Mouse (Mus musculus) cerebellum, postnatal 10 days (tissue): ENCODE data around the gene Sptb.
A peak's percentile ranks its signal among the peaks of the same experiment; 100 is the strongest.

Experiments used
- DNase-seq, 2 experiments: peaks; one replicate each; pipeline ENCODE4 v3.0.0; 2021; ENCODE audit warnings: mixed read lengths in 2 of 2

Gene Sptb

DNA sequence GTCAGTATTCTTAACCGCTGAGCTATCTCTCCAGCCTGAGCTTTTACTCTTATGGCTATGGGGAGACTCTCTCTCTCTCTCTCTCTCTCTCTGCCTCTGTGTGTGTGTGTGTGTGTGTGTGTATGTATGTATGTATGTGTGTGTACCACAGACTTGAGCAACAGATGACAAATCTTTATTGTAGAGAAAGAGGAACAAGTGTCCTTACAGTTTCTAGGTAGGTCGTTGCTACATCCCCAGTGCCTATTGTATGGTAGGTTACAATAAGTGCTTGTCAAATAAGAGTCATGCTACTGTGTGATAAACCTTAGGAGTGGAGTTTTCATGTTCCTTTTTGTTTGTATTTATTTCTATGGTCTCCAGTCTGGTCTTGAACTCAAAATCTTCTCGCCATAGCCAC is 170.2 kb downstream of the Sptb start:
- no peak for DNase-seq

DNA sequence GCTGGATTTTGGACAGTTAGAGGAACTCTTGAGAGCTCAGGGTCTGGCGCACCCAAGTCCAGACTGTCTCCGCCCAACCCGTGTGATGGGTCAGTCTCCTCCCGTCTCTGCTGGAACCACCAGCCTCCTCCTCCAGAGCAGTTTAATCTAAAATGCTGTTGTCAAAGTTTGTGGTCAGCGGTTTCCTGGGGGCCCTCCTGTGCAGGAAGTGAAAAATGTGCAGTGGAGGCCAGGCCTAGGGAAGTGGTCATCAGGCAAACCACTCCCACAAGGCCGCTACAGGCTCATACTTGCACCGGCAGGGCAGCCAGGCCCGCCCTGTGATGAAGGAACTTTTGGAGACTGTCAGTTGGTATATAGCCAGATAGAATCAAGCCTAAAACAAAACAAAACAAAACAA is 172.9 kb downstream of the Sptb start:
- no peak for DNase-seq

DNA sequence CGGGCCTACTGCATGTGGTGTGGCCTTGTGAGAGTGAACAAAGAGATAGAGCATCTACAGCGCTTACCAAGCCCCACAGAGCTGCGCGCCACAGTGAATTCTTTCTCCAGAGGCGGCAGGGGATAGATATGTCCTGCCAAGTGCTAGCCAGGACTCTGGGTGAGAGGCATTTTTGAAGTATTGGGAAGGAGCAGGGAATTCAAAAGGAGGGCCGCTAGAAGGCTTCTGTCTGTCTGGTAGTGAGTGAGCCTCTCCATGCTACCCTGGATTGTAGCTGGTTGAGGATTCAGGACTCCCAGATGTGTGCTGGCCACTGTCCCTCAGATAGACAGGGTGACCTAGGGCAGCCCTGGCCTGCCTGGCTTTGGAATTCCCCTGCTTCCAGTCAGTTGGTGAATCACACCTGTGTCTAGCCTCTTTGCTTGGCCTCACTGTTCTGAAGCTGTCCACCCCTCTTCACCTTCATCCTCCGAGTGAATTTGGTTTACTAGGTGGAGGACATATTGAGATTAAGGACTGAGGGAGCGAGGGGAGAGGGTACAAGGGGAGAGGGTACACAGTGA is 173.7 kb downstream of the Sptb start:
- no peak for DNase-seq

DNA sequence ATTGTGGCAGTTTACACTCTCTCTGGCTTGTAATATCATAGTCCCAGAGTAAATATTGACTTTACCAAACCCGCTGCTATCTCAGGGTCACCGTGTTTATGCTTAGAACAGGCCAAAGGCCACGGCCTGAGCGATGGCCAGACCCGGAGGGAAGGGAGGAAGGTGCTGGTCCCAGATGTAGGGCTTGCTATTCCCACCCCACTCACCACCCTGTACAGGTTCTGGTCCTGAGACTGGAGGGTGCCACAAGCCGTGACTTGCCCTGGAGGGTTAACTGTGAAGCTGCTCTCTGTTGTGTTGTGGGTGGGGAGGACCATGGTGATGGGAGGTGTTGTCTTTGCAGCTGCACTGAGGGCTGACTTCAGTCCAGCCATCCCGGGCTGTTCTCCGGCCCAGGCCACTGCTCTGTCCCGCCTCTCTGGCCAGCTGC is 174.9 kb downstream of the Sptb start:
- no peak for DNase-seq

GRCm38 (mm10) chr12:76534641-76535283 is 175.6 kb downstream of the Sptb start:
- peak; percentile 24 to 34 for DNase-seq

DNA sequence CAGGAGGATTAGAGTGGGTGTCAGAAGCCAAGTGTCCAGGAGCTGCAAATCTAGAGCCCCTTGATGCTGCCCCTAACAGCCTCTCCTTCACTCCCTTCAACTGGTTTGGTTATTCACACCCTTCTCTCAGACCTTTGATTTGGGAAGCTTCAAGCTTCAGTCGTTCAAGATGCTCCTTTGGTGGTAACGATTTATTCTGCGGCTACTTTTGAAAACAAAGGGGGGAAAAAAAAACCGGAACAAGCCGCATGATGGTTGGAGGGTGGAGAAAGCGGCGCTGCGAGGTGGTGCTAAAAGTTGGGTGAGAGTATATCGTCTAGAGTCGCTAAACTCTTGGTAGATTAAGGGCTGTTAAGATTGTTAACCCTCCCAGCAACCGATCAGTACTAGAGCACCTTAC is 176.1 kb downstream of the Sptb start:
- no peak for DNase-seq

GRCm38 (mm10) chr12:76533377-76534222 is 176.7 kb downstream of the Sptb start:
- peak; percentile 80 to 84 for DNase-seq

- no peak for DNase-seq
Measured at GRCm38 (mm10) chr12:76532926-76533376, 177.4 kb downstream of the Sptb start.

DNA sequence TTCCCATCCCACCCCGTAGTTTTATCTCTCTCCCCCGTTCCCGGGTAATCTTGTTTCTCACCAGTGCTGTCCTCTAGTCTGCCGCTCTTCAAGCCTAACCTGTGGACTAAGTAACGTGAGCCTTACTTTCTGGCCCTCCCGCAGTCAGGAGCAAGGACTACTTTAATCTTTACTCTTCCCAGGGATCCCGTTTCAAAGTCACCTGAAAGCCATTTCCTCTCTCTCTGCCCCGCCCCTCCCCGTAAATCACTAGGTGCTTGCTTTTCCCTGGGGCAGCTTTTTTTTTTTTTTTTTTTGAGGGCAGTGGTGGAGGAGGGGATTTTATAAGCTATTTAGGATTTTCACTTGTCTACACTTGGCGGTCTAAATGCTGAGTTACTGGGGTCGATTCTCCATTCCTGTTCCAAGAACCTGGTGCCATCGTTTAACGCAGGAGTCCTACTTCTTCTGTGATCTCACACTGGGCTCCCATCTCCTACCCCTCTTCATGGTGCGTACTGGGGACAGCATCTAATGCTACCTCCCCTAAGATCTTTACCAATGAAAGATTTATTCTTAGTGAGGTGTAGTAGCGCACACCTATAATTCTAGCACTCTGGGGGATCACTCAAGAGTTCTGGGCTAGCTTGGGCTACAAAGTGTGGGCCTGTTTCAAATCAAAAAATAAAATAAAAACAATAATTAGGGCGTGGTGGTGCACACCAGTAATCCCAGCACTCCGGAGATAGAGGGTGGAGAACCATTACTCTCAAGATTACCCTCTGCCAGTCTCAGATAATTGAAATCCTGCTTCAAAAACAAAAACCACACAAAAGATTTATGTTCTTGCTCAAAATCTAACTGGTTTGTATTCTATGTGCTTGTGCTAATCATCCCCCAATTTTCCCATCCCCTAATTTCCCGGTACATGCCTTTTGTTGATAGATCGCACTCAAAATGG is 178.1 kb downstream of the Sptb start:
- DNase-seq: no peak

GRCm38 (mm10) chr12:76530580-76531139 is 179.7 kb downstream of the Sptb start, which contains the start of gene Plekhg3:
Gene Plekhg3 (plus strand): TSS chr12:76530891.
- DNase-seq: no peak
